Mouse (Mus musculus) left cerebral cortex, postnatal 14 days (tissue): ENCODE data around the gene Pacrg. TPM values are rescaled to one million over a fixed set of nuclear protein-coding genes. Genes with fewer than 3 reads are reported as not detected.
A peak's percentile ranks its signal among the peaks of the same experiment; 100 is the strongest.

Experiments used
- DNase-seq, 2 experiments: peaks; one replicate each; pipeline ENCODE4 v3.0.0; 2021 to 2022; ENCODE audit warnings: low spot score in 2 of 2, mixed read lengths in 1 of 2
- intact Hi-C: fragments of 180-260 bp; cut with DNase I; formaldehyde crosslinking; loops from one replicate; pipeline ENCODE4 v1.15.1; 2025
- total RNA-seq, 2 experiments: library from RNA; stranded (reverse); gene quantifications; 2 replicates each; pipeline ENCODE4 v1.2.3; 2021

The Pacrg gene
- total RNA-seq, 2 experiments from 2014 or later: 12.7 to 16.8 TPM

DNA sequence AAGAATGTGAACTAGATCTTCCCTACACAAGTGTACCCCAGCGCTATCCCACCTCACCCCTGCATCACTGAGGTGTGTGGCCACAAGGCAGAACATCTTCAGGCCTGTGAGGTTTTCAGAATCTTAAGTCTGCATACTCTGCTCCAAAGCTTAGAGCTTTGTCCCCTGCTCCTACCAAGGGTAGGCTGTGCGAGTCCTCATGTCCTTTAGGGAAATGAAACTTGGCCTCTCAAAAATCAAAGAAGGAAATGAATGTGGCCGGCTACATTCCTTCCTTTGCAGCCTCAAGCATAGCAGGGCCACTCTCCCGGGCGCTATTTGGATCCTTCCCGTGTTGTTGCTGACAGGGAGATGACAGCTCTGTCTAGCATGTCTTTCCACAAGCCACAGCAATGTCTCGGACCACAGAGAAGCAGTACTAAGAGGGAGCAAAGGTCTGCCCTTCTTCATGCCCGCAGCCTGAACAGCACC, 469.4 kb downstream of the Pacrg start:
- intact Hi-C loops: no loop called here
- DNase-seq: peak; percentile 24 to 49

GRCm38 (mm10) chr17:10369961-10370659, 470.0 kb downstream of the Pacrg start:
- intact Hi-C loops: no loop called here
- DNase-seq: peak in 1 of 2 experiments; percentile 31

DNA sequence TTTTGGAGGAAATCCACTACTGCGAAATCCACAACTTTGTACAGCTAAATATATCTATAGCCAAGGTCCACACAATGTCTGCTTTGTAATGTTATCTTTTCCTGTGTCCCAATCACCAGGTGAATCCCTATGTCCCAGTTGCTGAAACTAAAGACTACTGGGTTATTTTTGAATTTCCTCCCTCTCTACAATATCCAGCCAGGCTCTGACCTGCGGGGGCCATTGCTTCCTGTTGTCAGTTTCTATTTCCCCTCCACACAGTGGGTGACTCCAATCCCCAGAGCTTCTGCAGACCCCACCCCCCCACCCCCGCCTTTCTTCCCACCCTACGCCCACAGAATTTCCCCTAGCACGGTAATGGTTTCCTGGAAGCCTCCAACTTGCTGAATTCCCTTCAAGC, 473.1 kb downstream of the Pacrg start:
- intact Hi-C loops: no loop called here
- DNase-seq: no peak

DNA sequence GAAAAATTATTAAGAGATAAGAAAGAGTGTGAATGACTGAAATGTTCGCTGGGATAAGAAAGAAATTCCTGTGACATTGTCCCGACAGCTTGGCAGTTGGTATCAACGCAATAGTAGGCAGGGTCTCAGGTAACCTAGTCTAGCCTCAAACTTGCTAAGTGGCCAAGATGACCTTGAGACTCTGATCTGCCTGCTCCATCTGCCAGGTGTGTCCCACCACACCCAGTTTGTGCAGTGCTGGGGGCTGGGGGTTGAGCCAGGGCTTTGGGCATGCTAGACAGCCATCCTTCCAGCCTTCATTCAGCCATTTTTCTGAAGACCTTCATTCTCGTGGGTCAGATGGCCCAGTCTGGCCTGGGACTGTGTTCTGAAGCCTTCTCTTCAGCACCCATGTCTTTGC, 473.5 kb downstream of the Pacrg start:
- intact Hi-C loops: no loop called here

GRCm38 (mm10) chr17:10365501-10366482, 474.3 kb downstream of the Pacrg start:
- intact Hi-C loops: no loop called here
- DNase-seq: no peak

More for the DNA sequence above, 473.5 kb downstream of the Pacrg start:
- DNase-seq: no peak

GRCm38 (mm10) chr17:10363151-10363550, 477.0 kb downstream of the Pacrg start:
- DNase-seq: no peak
- intact Hi-C loops: no loop called here

DNA sequence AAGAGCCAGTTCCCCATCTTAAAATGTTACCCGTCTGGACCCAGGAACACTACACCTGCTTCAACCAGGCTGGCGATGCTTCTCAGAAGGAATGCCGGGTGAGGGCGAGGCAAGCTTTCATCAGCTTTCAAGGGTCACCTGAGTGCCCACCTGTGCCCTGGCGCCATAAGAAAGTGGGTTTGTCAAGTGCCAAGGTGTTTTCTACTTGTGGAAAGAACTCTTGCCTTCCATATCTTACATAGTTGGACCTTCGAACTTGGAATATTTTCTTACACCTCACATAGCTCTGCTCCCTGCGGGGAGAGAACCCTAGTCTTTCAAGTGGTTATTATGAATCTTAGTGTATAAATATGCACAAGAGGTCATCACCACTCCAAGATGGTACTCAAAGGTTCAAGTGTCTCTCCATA, 478.2 kb downstream of the Pacrg start:
- DNase-seq: no peak
- intact Hi-C loops: no loop called here

GRCm38 (mm10) chr17:10360738-10361137, 479.4 kb downstream of the Pacrg start:
- no peak for DNase-seq
- intact Hi-C loops: no loop called here

GRCm38 (mm10) chr17:10359466-10359865, 480.6 kb downstream of the Pacrg start:
- DNase-seq: peak; percentile 43 to 44
- intact Hi-C loops: no loop called here

- DNase-seq: no peak
- intact Hi-C loops: no loop called here
These were observed 482.8 kb downstream of the Pacrg start for GRCm38 (mm10) chr17:10357348-10357747.

DNA sequence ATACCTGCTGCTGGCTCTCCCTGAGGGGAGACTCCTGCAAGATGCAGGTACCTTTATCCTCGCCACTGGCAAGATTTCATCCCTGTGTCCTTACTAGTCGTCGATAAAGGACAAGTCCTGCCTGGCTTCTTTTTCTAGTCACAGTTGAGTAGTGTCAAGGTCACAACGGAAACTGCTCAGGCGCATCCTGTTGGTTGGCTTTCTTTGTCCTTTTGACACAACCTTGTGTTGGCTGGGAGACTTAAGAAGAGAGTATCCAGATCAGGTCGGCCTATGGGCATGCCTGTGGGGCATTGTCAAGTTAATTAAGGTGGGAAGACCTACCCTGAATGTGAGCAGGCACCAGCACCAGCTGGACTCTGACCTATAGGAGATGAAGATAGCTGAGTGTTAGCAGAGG, 483.8 kb downstream of the Pacrg start:
- intact Hi-C loops: no loop called here
- DNase-seq: no peak

DNA sequence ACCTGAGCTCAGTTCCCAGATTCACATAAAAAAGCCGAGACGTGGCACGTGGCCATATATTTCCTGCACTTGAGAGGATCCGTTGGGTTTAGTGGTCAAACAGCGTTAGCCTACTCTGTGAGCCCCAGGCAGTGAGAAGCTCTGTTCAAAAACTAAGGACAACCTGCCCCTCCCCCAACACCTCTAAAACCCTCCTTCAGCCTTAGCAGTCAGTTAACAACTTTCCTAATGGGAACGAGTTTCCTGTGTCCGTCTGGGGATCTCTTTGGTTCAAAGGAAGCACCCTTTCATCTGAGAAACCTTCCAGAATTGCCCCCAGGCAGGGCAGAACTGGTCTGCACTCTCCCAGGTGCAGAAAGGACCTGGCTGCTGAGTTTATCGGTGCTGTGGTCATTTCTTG, 484.4 kb downstream of the Pacrg start:
- no peak for DNase-seq
- intact Hi-C loops: no loop called here

Other genes starting within 250 kb of the Pacrg start
- 10 to 100 TPM; 16.3 to 16.7 TPM for gene Prkn, start 73 bp upstream of the Pacrg start, total RNA-seq